Mouse (Mus musculus): Measurements from ENCODE around the gene Plin2. TPM values are rescaled to one million over a fixed set of nuclear protein-coding genes. Genes with fewer than 3 reads are reported as not detected.
"Not testable (repeated sequence)": the region's sequence is repeated elsewhere in the genome, so short reads cannot be mapped to it uniquely, and the experiment has no call there.

Plin2 gene
- polyA plus RNA-seq, 1 experiment from 2014 or later: 73.7 TPM

GRCm38 (mm10) chr4:86679686-86680085 lies 9.8 kb upstream of the Plin2 start:
- H3K27ac ChIP-seq: no peak overlapping the region
- 93% methylated on average over 2 of the region's 2 CpGs for WGBS
- H3K27me3 ChIP-seq (ENCODE audit: poor library complexity, severe bottlenecking): no peaks in the 10 kb centered on the region
- H3K9me3 ChIP-seq: no peaks in the 10 kb centered on the region
- no peak for DNase-seq (ENCODE audit: extremely low spot score, low spot score)
- no peaks in the 10 kb centered on the region for H3K36me3 ChIP-seq (replicated peaks)
- no peak overlapping the region for H3K4me3 ChIP-seq
- no peaks in the 10 kb centered on the region; the same call in 1 of the 2 replicates for H3K4me1 ChIP-seq

DNA sequence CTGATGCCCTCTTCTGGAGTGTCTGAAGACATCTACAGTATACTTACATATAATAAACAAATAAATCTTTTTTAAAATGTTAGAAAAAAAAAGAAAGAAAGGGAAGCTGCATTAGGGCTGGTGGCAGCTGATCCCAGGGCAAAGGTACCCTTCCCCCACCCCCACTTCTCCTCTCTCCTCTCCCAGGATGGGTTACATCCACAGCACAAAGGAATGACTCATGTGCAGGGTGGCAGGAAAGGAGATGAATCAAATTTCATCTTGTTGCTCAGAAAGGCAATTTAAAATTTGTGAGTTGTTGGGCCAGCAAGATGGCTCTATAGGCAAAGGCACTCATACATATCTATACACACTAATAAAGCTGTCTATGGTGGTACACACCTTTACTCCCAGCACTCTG lies 6.9 kb upstream of the Plin2 start:
- peaks cover 9% of the 10 kb centered on the region for H3K4me1 ChIP-seq
- no peaks in the 10 kb centered on the region for H3K36me3 ChIP-seq (replicated peaks)
- no peak overlapping the region for H3K4me3 ChIP-seq
- no peaks in the 10 kb centered on the region for H3K27me3 ChIP-seq (ENCODE audit: poor library complexity, severe bottlenecking)
- no peaks in the 10 kb centered on the region for H3K9me3 ChIP-seq
- no peak overlapping the region for H3K27ac ChIP-seq
- DNase-seq (ENCODE audit: extremely low spot score, low spot score): no peak

- H3K9me3 ChIP-seq; H3K27me3 ChIP-seq (ENCODE audit: poor library complexity, severe bottlenecking); H3K36me3 ChIP-seq (replicated peaks); DNase-seq (ENCODE audit: extremely low spot score, low spot score); H3K4me3 ChIP-seq; H3K27ac ChIP-seq: not testable (repeated sequence)
- H3K4me1 ChIP-seq: peaks cover 23% of the 10 kb centered on the region
Measured at GRCm38 (mm10) chr4:86674739-86675138, 4.9 kb upstream of the Plin2 start.

DNA sequence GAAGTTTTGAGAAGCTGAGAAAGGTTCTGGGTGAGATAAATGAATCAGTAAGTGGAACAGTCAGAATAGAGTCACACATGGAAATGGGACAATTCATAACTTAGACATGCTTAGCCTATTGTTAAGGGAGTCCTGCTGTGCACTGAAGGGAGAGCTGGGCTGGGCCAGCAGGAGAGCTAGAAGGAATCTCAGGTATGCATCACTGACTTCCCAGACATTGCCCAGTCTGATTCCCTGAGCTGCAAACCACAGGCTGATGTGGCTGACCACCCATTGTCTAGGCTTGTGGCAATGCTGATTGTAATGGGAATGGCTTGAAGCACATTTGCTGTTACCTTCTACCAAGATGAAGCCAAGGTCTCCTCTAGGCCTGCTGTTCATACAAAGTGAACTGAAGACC lies 4.3 kb upstream of the Plin2 start:
- H3K27me3 ChIP-seq (ENCODE audit: poor library complexity, severe bottlenecking); DNase-seq (ENCODE audit: extremely low spot score, low spot score); H3K9me3 ChIP-seq; H3K4me3 ChIP-seq; H3K36me3 ChIP-seq (replicated peaks); H3K27ac ChIP-seq: not testable (repeated sequence)
- H3K4me1 ChIP-seq: peaks cover 29% of the 10 kb centered on the region

GRCm38 (mm10) chr4:86672450-86672849 lies 2.6 kb upstream of the Plin2 start:
- H3K4me1 ChIP-seq: peaks cover 36% of the 10 kb centered on the region
- no peaks in the 10 kb centered on the region for H3K9me3 ChIP-seq
- peaks cover 10% of the 10 kb centered on the region for H3K36me3 ChIP-seq (replicated peaks)
- no peak overlapping the region for H3K4me3 ChIP-seq
- 75% methylated on average over 7 of the region's 7 CpGs for WGBS
- no peak overlapping the region for H3K27ac ChIP-seq
- no peaks in the 10 kb centered on the region for H3K27me3 ChIP-seq (ENCODE audit: poor library complexity, severe bottlenecking)
- no peak for DNase-seq (ENCODE audit: extremely low spot score, low spot score)

GRCm38 (mm10) chr4:86671803-86672202 lies 1.9 kb upstream of the Plin2 start:
- Histone ChIP-seq H3K36me3 (replicated peaks) (peaks cover 11% of the 10 kb centered on the region), H3K9me3 (no peaks in the 10 kb centered on the region), H3K4me3 (no peak overlapping the region), H3K4me1 (peaks cover 36% of the 10 kb centered on the region), H3K27me3 (ENCODE audit: poor library complexity, severe bottlenecking) (no peaks in the 10 kb centered on the region), H3K27ac (no peak overlapping the region)
- WGBS: 62% methylated on average over 3 of the region's 3 CpGs
- DNase-seq (ENCODE audit: extremely low spot score, low spot score): no peak

GRCm38 (mm10) chr4:86670582-86671306 lies 884 bp upstream of the Plin2 start:
- 77% methylated on average over 8 of the region's 8 CpGs for WGBS

GRCm38 (mm10) chr4:86669241-86669753 lies 563 bp downstream of the Plin2 start:
- peak overlapping the region; percentile 96 for H3K27ac ChIP-seq
- peak overlapping the region; percentile 70 for H3K4me3 ChIP-seq
- H3K4me1 ChIP-seq: peaks cover 37% of the 10 kb centered on the region
- H3K9me3 ChIP-seq; H3K27me3 ChIP-seq (ENCODE audit: poor library complexity, severe bottlenecking): not testable (repeated sequence)
- peaks cover 32% of the 10 kb centered on the region for H3K36me3 ChIP-seq (replicated peaks)
- WGBS: 17% methylated on average over 6 of the region's 6 CpGs
- peak; percentile 21 for DNase-seq (ENCODE audit: extremely low spot score, low spot score)

More at GRCm38 (mm10) chr4:86670582-86671306, 884 bp upstream of the Plin2 start:
- Histone ChIP-seq H3K4me3 (no peak overlapping the region), H3K27me3 (ENCODE audit: poor library complexity, severe bottlenecking) (no peaks in the 10 kb centered on the region), H3K27ac (peak overlapping the region; percentile 96), H3K36me3 (replicated peaks) (peaks cover 18% of the 10 kb centered on the region), H3K9me3 (no peaks in the 10 kb centered on the region), H3K4me1 (peaks cover 36% of the 10 kb centered on the region)
- DNase-seq (ENCODE audit: extremely low spot score, low spot score): no peak

DNA sequence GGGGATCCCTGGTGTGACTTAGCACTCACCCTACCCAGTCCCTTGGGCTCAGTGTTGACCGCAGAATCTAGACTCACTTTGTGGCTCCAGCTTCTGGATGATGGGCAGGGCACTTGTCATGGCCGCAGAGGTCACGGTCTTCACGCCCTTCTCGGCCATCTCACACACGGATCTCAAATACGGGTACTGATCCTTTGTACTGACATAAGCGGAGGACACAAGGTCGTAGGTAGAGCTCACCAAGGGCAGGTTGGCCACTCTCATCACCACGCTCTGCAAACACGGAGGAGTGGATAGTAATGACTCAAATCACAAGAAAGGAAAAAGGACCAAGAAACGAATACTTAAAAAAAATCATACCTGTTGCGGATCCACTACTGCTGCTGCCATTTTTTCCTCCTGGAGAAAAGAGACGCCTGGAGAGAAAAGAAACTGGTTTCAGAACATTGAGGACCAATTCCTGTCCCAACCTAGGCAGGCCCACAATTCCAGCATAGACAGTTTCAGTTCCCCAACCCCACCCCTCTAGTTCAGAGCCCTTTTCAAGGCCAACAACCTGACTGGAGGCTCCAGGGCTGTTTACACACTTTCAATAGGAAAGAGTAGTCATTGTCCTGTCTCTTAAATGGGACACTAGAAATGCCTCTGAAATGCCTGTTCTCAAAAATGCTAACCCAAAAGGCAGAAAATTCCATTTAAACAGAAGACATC lies 1.4 kb downstream of the Plin2 start:
- WGBS: 94% methylated on average over 14 of the region's 14 CpGs
- Histone ChIP-seq H3K4me1 (peaks cover 36% of the 10 kb centered on the region), H3K9me3 (no peaks in the 10 kb centered on the region), H3K36me3 (replicated peaks) (peaks cover 40% of the 10 kb centered on the region), H3K4me3 (peak overlapping the region; percentile 70), H3K27ac (peak overlapping the region; percentile 96), H3K27me3 (ENCODE audit: poor library complexity, severe bottlenecking) (no peaks in the 10 kb centered on the region)
- DNase-seq (ENCODE audit: extremely low spot score, low spot score): no peak

- 85% methylated on average over 3 of the region's 3 CpGs for WGBS
- H3K4me1 ChIP-seq: peaks cover 23% of the 10 kb centered on the region
- H3K36me3 ChIP-seq (replicated peaks): peaks cover 55% of the 10 kb centered on the region
- H3K9me3 ChIP-seq: no peaks in the 10 kb centered on the region
- no peaks in the 10 kb centered on the region for H3K27me3 ChIP-seq (ENCODE audit: poor library complexity, severe bottlenecking)
- H3K27ac ChIP-seq: no peak overlapping the region
- no peak overlapping the region for H3K4me3 ChIP-seq
- no peak for DNase-seq (ENCODE audit: extremely low spot score, low spot score)
Measured at GRCm38 (mm10) chr4:86665596-86665995, 4.3 kb downstream of the Plin2 start.

- Histone ChIP-seq H3K27me3 (ENCODE audit: poor library complexity, severe bottlenecking) (no peaks in the 10 kb centered on the region), H3K9me3 (no peaks in the 10 kb centered on the region), H3K27ac (no peak overlapping the region), H3K36me3 (replicated peaks) (peaks cover 71% of the 10 kb centered on the region), H3K4me3 (no peak overlapping the region), H3K4me1 (peaks cover 7% of the 10 kb centered on the region)
- no peak for DNase-seq (ENCODE audit: extremely low spot score, low spot score)
- 68% methylated on average over 4 of the region's 4 CpGs for WGBS
Measured at GRCm38 (mm10) chr4:86663919-86664318, 5.9 kb downstream of the Plin2 start.

- 93% methylated on average over 12 of the region's 12 CpGs for WGBS
- H3K36me3 ChIP-seq (replicated peaks): peaks cover 70% of the 10 kb centered on the region
- no peak overlapping the region for H3K4me3 ChIP-seq
- no peak overlapping the region for H3K27ac ChIP-seq
- H3K27me3 ChIP-seq (ENCODE audit: poor library complexity, severe bottlenecking): no peaks in the 10 kb centered on the region
- no peak for DNase-seq (ENCODE audit: extremely low spot score, low spot score)
- H3K9me3 ChIP-seq: no peaks in the 10 kb centered on the region
- no peaks in the 10 kb centered on the region for H3K4me1 ChIP-seq
Measured at GRCm38 (mm10) chr4:86657176-86657575, 12.7 kb downstream of the Plin2 start.

- not testable (repeated sequence) for H3K27me3 ChIP-seq (ENCODE audit: poor library complexity, severe bottlenecking); H3K9me3 ChIP-seq; H3K4me1 ChIP-seq; H3K4me3 ChIP-seq; H3K27ac ChIP-seq; DNase-seq (ENCODE audit: extremely low spot score, low spot score)
- 97% methylated on average over 8 of the region's 8 CpGs for WGBS
- H3K36me3 ChIP-seq (replicated peaks): peaks cover 63% of the 10 kb centered on the region
Measured at GRCm38 (mm10) chr4:86656410-86656809, 13.4 kb downstream of the Plin2 start.

Data from forebrain, embryonic 10.5 days (tissue).